Mouse (Mus musculus) common myeloid progenitor, adult 5-6 weeks (primary cell): ENCODE measurements around the gene Ajap1. TPM values are rescaled to one million over a fixed set of nuclear protein-coding genes. Genes with fewer than 3 reads are reported as not detected.

ENCODE experiments used
- ATAC-seq: replicated peaks from 2 replicates; pipeline ENCODE4 v1.8.0; 2016; ENCODE audit warnings: low read depth, mild to moderate bottlenecking, moderate TSS enrichment, inconsistent platforms; ENCODE audit not compliant: poor library complexity, severe bottlenecking
- total RNA-seq: library from RNA; stranded (forward); fragments of 200-1000, 187-1606 nt; gene quantifications from 2 replicates; pipeline ENCODE4 v1.2.3, GENCODE M21; 2017

Ajap1 gene
- total RNA-seq, 1 experiment from 2014 or later = not detected

DNA sequence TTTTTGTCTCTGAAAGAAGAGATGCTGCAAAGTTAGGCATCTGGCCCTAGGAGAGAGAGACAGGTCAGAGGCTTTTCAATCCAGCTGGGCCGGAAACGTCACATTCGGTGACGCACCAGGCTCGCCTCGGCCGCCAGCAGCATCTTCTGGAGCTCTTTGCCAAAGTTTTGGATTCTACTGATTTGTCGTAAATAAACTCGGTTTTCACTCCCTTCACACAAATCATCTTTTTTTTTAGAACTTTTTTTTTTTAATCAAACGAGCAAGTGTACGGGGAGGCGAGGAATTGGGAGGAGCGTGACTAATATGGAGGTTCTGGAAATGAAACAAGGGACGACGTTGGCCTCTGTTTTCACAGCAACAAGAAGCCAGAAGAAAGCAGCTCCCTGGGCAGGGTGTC is 23.8 kb downstream of the Ajap1 start:
- ATAC-seq = no peak

DNA sequence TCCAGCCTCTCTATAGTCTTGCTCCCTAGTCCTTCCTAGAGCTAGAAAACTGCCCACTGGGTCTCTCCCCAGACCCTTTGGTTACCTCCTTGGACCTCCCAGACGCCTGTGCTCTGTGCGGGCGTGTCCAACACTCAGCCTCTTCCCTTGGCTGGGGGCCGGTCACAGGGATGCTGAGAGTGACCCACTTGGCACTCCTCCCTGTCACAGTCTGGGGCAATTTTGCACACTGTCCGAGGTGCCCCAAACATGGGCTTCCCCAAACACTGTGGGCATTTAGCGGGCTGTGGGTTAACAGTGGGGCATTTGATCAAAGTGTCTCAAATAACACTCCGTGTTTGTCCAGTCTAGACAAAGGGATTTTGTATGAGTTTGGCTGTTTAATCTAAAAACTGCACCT is 29.1 kb downstream of the Ajap1 start:
- ATAC-seq = no peak

DNA sequence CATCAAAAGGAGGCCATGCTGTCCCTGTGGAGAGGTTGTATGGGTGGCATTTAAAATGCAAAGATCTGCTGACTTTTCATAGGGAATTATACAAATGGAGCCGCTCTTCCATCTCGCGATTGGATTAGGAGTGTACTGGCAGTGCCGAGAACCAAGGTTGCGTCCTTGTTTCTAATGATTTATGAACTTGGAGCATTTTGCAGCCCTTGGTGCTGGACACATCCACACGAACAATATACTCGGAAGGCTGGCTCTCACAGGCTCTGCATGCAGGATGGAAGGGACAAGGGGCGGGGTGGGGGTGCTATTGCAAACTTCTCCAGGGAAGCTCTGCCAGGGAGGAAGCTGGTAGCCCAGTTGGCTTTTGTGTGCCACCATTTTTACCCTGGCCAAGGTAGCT is 31.1 kb downstream of the Ajap1 start:
- no peak for ATAC-seq

DNA sequence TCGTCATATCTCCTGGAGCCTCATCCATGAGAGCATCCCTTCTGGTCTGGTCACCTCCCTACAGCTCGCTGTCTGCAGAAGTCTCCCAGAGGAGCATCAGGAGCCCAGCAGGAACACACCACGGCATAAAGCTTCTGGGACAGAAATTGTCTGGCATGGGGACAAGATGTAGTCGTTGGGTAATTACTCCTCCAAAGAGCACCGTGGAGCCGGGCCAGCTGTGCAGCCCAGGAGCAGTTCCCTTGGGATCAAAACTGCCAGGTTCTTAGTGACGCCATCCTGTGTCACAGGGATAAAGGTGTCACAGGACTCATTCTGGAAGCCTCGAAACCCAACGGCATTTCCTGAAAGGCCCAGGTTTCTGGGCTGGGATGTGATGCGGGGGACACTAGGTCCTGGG is 40.1 kb downstream of the Ajap1 start:
- no peak for ATAC-seq

DNA sequence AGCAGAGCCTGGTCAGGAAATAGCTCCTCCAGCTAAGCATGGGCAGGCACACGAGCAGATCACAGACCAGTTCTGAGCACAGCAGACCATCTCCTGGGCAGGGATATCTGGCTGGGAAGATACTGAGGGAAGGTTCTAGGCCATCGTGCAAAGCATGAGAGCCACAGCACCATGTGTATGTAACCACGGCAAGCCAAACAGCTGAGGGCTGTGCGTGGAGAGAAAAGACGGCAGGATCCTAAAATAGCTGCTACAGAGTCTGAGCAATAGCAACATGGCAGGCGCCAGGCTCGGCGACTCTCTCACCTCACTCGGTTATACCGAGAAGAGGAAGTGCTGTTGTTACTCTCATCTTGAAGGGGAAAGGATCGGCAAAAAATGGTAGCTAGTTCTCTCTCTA is 42.7 kb downstream of the Ajap1 start:
- ATAC-seq = no peak

DNA sequence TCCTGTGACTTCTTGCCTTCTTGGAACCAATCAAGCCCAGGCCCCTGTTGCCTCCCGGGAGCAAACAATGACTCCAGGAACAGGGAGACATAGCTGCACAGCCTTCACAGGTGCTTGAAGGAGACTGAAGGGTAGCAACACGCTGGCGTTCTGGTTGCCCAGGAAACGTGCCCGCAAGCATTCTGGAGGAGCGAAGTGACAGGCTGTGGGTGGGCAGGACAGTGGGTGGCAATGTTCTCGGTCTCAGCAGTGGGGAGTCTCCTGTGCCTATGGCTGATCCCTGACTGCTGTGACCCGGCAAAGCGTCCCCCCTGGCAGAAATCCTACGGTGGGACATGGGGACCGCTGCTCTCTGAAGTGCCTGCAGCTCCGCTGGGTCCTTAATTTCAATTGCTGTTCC is 43.6 kb downstream of the Ajap1 start:
- ATAC-seq = no peak

DNA sequence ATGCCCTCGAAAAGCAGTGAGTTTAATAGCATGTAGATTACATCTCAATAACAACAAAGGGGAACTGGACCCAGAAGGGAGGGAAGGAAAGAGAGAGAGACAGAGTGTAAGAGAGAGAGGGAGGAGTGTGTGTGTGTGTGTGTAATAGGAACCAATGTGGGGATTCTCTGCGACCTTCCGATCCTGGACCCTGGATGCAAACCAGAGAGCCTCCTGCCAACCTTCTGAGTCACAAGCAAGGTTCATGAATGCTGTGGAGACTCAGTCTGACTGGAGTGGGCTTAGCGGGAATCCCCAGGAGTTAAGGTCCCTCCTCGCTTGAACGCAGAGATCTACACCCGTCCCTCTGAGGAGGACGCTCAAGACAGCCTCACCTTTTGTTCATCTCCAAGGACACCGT is 45.4 kb downstream of the Ajap1 start:
- no peak for ATAC-seq

DNA sequence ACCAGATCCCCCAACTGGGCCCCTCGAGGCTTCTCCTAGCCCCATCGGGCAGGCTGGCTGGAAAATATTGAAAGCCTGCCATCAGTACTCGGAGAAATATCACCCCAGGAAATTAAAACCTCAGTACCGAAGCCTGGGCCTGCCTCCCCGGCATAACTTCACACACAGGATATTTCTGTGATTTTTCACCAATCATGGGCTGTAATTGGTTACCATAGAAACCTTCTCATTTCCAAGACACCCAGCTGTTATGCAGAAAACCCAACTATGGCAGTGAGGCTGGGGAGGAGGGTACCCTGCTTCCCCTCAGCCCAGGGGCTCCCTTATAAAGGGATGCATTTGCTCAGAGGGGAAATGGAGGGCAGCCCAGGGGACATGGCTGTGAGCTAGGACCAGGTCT is 46.7 kb downstream of the Ajap1 start:
- ATAC-seq = no peak

DNA sequence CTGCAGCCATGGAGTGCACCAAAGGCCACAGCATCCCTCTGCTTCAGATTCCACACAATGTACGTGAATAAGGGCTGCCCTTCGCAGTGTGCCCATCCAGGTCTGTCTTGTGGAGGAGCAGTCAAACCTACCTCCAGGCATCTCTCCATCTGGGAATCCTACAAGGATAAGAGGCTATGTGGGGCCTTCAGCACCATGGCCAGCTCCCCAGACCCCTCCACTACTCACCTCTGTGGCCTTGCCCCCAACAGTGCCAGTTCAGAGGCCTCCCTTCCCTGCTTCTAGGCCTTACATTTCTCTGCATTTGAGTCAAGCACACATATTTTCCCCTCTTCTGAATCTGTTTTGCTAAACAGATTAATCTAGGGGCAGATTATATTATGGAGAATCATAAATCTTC is 52.6 kb downstream of the Ajap1 start:
- no peak for ATAC-seq

DNA sequence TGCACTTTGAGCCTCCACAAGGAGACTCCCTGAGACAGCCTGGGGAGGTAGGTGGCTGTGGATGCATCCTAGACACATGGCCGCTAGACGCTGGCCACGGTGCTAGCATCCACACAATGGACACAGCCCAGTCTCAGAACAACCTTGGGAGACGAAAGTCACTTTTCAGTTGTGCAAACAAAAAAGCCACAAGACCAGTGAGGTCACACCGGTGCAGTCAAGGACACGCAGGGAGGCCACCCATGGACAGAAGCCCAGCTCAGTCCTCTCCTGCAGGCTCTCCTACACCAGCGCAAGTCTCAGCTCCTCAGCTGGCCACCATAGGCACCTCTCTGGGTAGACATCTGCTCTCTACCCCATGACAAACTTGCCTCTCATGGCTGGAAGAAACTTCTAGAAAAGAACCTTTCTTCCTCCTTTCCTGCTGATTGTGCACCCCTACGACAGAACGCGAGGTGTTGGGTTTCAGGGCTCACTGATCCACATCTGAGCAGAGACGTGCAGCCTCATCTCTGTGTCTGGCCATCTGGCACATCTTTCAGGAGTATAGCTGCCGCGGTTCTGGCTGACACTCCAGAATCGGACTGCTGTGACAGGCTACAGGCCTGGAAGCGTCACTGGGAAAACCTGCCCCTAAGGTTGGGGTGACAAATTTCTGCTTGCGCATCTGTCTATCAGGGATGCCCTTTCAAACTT is 56.5 kb downstream of the Ajap1 start:
- ATAC-seq = no peak

DNA sequence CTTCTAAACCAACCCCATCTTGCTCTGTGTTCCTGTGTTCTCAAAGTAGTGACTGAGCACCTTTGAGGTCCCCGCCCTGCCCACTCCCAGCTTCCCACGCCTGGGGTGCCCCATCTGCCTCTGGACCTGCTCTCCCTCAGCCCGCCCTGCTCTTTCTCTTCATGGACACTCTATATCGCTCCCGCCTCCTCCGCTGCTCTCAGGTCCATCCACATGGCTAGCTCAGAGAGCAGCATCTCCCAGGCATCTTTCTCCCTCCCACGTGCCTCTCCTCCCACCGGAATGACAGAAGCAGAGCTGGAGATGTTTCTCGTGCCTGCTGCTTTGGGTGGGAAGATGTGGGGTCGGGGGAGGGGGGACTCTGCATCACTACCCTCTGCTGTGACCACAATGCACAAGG is 58.3 kb downstream of the Ajap1 start:
- ATAC-seq = no peak

DNA sequence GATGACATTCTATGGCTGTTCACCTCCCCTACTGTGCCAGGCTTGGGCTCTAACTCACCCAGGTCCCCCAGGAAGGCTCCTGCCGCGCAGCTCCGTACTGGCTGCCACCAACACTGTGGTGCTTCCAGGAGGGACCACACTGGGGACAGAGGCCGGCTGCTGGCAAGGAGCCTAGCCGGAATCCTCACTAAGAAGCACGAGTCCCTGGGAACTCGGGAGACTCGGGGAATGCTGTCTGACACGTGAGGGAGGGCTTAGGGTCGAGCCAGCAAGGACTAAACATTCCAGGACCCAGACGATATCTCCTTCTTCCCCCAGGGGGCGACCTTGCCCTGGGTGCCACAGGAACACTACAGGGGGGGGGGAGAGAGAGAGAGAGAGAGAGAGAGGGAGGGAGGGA is 64.7 kb downstream of the Ajap1 start:
- no peak for ATAC-seq

DNA sequence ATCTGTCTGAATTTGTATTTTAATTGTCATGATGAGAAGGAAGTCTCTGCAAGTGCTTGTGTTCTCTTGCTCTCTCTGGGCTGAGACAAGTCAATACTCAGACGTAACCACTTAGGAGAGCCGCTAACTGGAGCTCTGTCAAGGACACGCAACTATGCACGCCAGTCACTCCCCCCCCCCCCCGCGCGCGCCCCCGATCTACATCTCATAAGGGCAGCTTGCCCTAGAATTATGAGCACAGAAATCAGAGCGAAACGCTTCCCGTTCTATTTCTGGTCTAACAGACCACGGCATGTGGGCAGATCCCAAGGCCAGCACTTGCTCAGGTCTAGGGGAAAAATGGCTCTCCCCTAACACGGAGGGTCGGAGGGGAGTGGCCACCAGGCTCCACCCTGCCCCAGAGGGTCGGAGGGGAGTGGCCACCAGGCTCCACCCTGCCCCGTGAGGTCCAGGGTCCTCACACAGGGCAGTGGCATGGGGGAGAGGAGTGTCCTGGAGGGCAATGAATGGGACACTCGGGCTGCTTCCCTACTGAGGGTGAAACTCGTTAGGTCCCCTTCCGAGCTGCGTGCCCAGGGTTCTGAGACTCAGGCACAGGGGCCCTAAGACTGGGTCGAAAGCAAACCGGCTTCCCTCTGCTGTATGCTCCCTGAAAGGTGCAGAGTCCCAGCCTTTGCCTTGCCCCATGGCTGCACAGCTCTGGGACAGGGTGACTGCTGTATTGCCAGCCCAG is 65.3 kb downstream of the Ajap1 start:
- no peak for ATAC-seq

DNA sequence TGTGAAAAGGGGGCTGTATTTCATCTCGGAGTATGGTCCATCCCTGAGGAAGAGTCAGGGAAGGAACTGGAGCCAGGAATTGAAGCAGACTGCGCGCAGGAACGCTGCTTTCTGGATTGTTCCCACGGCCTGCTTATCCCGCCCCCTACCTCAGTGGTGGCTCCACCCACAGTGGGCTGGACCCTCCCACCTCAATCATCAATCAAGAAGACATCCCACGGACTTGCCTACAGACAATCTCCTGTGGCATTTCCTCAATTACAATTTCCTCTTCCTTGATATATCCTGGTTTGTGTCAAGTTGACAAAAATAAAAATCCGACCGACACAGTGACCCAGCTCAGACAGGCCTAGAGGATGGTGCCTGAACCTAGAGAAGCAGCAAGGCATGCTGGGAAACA is 66.5 kb downstream of the Ajap1 start:
- ATAC-seq = no peak

DNA sequence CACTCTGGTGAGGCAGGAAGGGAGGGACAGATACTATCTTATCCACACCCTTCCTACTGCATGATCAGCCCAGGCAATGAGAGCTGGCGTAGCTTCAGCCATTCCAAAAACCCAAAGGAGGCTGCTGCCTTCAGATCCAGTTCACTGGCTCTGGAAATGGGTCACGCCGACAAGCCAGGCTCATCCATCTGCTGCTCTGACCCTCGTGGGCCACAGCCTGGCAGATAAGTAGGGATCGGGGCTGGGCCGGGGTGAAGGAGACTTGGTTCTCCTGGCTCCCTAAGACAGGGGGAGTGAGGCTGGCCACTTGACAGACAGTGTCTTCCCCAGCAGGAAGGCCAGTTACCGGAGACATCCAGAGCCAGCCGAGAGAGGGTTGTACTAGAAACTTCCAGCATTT is 84.2 kb downstream of the Ajap1 start:
- no peak for ATAC-seq

DNA sequence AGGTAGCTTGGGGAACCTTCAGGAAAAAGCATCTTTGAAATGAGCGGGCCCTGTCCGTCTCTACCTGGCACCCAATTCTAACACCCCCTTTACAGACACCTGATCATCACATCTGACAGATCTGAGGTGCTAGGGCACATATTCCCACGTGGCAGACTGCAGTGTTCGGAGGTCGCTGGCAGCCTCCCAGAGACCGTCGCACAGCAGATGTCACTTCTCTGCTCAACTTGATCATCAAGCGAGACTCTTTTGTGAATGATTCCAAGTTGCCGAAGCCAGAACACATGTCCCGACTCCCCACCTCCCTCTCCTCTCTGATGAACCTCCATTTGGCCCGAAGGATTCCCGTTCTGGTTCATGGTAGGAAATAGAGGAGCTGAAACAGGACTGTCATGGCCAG is 95.1 kb downstream of the Ajap1 start:
- no peak for ATAC-seq

DNA sequence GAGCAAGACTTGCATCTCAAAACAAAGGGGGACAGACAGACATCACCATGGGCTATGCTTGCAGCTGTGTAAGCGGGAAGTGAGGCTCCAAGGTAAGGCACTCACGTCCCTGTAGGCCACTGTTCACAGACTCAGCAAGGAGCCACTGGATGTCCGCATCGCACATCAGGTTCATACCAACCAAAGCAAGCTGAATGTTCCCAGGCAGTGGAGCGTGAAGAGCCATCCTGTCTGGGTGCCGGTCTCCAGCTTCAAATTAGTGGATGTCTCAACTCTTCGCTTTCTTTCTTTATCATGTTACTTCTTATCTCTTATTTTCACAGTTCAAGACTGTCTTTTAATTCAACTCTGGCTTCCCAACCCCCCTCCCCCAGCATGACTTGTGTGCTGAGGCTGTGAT is 101.2 kb downstream of the Ajap1 start:
- ATAC-seq = no peak

DNA sequence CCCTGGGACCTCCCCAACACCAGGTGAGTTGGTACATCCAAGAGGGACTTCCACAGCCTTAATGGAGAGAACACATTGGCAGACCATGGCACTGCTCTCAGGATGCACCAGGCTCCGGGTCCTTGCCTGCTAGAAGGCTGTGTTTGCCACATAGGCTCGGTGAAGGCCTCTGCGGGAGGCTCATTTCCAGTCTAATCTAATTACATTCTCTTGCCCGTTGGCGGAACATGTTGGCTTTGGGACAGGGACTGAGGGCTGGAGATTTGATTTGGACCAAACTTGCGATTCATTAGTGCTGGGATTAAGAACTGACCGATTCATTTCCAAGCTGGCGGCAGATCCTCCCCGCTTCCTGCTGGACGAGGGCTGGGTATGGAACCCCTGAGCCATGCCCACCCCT is 101.7 kb downstream of the Ajap1 start:
- ATAC-seq = no peak

DNA sequence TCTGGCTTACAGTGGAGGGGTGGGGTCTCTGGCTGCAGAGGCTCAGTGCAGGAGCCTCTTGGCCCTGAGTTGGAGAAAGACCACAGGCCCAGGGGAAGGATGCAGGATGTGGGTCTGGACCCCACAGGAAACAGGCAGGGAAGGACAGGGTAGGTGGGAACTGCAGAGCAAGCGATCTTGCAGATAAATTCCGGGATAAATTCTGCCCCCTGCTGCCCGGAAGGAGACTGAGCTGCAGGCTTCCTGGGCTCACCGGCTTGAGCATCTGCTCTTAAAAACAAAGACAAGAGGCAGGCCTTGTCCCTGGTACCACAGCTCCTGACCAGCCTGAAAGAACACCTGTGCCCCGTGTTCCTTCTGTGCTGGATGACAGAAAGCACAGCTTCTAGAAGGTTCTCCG is 104.6 kb downstream of the Ajap1 start:
- no peak for ATAC-seq

DNA sequence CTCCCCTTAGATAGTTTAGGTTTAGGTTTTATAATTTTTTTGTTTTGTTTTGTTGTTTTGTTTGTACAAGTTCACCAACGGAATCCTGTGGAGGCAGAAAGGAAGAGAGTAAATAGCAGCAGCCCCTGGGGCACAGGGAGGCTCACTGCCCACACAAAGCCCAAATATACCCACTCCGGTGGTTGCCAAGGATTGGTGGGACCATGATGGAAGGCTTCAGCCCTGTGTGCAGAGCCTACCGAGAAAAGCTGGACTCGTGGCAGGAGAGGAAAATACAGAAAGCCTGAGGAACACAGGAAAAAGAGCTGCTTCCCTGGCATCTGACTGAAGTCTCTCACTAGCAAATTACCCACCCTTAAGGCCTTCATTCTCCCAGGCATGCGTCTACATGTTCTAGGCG is 108.4 kb downstream of the Ajap1 start:
- no peak for ATAC-seq

DNA sequence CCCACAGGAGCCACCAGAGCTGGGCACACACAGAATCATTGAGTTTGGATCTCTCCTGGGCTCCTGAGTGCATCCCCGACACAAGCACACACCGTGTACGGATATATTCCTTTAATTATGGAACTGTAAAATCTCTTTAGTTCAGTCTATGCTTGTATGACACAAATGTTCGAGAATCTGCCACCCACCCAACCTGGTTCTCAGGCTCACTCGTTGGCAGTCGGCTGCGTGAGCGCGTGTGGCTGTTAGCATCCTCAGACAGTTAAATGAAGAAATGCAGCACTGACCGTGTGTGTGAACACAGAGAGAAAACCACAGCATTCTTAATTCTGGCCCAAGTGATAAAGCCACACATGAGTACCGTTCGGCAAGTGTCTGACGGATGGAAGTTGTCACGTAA is 109.5 kb downstream of the Ajap1 start:
- no peak for ATAC-seq

DNA sequence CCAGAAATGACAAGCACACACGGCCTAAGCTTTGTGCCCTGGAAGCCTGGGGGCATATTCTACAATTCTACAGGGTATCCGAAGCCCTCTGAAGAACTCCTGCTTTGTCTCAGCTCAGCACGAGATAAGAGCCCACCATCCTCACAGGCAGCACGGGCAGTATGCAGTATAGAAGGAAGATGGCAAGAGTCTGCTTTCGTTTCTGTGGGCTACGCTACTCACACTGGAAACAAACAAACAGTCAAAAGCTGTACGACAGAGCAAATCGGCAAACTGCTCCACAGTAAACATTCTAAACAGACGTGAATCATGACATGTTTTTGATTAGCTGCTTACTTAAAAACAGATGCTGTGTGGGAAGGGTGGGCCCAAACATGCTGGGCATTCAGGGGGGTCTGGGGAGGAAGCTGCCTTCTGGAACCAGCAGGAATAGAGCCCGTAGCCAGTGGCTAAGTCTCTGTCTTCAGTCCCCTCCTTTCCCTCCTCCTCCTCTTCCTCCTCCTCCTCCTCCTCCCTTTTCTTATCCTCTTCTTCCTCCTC is 113.9 kb downstream of the Ajap1 start:
- ATAC-seq = no peak
